Mouse (Mus musculus) kidney, postnatal 36 days (tissue): ENCODE results near the gene Lamtor2.
A peak's percentile ranks its signal among the peaks of the same experiment; 100 is the strongest.

ENCODE experiments used
- DNase-seq, 2 experiments: peaks; one replicate each; pipeline ENCODE4 v3.0.0; 2021 to 2022; ENCODE audit warnings: mixed read lengths in 2 of 2

Lamtor2 gene

DNA sequence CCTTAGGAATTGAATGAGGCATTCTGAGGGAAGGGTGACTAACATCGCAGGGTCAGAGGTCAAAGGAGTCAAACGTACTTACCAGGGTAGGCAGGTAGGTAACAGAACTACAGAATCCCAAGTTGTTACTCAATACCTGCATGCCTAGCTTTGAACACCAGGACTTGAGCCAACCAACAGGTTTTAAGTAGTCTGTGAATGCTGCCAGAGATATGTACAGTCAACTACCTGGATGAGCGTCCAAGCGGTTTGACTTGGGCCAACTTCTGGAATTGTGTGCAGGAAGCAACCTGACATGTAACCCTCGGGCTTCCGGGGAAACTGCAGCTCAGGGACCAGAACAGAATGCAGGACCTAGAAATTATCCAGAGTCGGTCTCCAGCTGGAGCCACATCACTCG lies 29.8 kb downstream of the Lamtor2 start:
- no peak for DNase-seq

DNA sequence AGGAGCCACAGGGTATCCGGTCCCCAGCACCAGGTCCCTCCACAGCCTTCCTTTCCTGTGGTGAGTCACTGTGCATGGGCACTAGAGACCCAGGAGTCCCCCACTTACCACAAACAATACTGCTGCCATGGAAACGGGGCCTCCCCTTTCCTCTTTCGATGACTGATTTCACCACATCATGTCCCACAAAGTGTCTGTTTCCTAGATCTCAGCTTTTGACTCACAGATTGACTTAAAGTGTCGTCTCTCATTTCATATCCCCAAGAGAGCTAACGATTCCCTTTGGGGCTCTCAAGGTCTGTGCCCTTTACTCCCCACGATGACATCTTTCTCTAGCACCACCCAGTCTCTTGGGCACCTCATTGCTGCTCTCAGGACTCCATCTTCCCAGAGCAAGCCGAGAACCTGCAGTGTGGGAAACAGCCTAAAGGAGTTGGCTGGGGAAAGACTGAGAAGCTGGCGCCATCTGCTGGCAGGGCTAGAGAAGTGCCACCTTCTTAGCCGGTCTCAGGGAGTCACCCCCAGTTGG lies 31.0 kb downstream of the Lamtor2 start:
- DNase-seq: peak; percentile 59 to 77

DNA sequence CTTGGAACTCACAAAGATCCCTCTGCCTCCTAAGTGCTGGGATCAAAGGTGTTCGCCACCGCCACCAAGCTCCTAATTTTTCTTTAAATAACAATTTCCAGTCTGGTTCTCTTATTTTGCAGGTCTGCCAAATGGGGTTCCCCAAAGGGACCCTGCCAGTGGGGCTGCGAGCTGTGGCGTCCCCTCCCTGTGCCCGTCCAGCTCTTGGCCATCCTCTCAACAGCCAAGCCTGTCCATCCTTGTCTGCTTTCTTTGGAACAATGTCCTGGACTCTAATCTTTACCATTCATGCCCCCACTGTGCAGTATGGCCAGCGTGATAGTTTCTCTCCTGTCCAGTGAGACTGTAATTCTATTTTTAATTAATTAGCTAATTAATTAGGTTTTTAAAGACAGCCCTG lies 31.7 kb downstream of the Lamtor2 start:
- no peak for DNase-seq

DNA sequence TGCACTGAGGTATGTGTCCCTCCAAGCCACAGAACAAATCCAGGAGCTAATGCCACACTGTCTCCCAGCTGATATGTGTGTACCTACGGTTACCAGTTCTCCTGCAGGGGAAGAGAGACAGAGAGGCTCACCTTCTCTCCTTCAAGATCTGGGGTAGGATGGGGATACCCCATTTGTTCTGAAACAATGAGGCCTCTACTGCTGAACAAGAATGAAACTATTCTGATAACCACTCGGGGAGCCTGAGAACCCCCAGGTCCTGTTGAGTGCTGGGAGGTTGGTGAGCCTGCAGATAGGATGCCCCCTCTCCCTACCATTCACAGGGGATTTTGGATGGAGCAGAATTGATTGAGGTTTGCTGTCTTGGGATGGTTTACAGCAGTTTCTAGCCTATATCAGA lies 32.8 kb downstream of the Lamtor2 start:
- no peak for DNase-seq

DNA sequence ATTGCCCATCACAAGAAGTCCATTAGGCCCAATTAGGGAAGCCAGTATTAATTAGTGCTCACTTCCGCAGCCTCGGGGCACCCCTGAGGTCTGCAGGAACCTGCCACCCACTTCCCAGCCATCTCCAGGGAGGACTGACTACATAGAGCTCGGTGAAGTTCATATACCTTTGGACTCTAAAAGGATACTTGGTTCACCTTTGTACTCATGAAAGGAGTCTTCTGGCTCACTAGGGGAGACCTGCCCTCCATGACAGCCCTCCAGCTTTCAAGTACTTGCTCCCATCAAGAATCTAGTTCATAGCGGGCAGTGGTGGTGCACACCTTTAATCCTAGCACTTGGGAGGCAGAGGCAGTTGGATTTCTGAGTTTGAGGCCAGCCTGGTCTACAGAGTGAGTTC lies 34.5 kb downstream of the Lamtor2 start:
- DNase-seq: no peak

DNA sequence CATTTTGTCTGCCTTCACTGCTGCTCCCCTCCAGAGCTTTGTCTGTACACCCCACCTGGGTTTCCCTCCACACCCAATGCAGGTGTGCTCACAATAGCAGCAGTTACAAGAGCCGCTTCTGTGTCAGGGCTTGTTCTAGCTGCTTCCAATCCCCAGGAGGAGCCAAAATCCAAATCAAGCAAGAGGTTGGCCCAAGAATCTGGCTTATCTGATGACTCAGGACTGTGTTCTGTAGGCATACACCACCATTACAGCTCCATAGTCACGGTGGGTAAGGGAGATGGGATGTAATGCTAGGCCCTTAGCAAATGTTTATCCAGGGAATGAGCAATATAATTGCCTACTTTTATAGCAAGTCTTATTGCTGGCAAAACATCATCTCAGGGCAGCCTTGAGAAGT lies 36.5 kb downstream of the Lamtor2 start:
- no peak for DNase-seq

DNA sequence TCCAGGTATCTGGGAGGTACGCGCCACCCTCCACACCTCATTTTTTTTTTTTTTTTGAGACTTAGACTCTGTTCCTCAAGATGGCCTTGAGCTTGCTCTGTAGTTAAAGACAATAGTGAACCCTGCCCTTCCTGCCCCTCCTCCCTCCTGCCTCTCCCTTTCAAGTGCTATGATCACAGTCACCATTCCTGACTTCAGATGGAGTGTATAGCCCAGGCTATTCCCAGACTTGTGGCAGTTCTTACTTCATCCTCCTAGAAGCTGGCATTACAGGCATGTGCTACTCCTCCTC lies 37.8 kb downstream of the Lamtor2 start:
- no peak for DNase-seq

DNA sequence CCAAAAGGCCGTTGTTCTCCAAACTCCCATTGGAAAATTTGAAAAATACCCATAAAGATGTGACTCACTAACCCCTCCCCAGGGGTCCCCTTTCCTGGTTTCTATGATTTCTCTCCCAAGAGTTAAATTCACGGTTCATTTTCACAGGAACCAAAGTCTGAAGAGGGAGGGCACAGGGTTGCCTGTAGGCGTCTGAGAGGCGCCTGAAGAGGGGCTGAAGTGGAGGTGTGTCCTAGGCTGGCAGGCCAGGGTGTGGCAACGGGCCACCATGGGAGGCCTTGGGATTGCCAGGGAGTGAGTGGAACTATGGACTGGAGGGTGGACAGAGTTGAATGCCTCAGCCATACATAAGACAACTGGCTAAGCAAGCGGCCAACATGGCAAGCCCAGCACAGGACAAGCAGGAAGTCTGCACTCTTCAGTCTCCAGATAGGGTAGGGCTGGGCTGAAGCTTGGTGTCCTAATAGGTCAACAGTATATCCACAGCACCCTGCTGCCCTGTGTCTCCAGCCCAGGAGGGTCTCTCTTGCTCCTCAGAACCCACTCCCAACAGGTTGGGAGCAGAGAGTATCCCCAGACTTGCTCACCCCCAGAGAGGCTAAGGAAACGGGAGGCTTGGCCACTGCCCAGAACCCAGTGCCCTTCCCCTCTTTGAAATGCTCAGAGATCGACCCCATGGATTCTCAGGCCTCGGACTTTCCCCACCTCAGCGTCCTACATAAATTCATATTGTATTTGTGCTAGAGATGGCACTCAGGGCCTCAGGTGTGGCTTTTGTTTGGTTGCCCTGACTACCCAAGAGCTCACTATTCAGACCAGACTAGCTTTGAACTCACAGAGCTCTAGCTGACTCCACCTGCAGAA lies 38.4 kb downstream of the Lamtor2 start:
- DNase-seq: no peak

DNA sequence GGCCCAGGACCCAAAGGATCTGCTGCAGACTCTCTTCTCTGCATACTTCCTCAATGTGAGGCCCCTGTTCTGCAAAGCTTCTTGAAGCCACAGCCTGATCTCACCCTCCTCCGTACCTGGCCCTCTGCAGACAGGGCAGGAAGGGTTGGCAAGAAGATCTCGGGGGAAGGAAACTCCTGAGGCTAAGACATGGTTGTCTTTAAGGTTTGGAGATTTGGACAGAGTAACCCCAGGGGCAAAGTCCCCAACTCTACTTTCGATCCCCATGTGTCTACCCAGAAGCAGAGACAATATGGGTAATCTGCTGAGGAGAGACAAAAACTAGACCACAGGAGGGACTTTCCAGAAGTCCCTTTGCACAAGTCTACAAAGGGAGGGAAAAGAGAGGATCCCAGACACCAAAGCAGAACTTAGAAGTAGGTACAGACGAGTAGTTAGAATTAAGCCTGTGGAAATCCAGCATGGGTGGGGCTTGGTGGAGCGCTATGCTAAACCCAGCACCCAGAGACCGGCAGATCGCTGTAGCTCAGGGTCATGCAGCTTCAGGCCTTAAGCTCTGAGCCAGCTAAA lies 39.2 kb downstream of the Lamtor2 start:
- no peak for DNase-seq

DNA sequence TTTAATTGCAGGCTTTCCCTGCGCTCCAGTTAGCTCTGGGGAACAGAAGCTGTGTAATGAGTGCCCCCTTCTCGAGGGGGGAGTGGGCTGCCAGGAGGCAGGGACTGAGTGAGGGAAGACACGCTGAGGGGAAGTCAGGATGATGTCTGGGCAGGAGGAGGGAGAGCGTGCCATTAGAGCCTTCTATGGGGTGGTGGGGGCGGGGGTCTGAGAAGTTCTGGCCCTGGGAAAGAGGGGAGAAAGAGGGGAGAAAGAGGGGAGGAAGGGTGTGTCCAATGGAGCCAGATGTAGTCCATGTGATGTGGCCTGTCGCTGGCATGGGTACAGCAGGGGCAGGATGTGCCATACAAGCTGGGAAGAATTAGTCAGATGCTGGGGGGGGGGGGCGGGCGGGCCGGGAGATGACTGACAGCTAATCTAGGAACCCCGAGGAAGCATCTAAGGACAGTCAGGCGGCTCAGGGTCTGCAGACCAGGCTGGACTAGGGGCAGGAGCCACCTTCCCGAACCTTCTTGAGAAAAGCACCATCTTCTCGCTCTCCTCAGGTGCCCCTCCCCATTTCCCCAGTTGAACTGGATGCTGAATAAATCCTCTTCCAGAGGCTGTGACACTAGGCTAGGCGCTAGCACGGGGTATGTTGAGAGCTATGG lies 39.9 kb downstream of the Lamtor2 start:
- DNase-seq: no peak

DNA sequence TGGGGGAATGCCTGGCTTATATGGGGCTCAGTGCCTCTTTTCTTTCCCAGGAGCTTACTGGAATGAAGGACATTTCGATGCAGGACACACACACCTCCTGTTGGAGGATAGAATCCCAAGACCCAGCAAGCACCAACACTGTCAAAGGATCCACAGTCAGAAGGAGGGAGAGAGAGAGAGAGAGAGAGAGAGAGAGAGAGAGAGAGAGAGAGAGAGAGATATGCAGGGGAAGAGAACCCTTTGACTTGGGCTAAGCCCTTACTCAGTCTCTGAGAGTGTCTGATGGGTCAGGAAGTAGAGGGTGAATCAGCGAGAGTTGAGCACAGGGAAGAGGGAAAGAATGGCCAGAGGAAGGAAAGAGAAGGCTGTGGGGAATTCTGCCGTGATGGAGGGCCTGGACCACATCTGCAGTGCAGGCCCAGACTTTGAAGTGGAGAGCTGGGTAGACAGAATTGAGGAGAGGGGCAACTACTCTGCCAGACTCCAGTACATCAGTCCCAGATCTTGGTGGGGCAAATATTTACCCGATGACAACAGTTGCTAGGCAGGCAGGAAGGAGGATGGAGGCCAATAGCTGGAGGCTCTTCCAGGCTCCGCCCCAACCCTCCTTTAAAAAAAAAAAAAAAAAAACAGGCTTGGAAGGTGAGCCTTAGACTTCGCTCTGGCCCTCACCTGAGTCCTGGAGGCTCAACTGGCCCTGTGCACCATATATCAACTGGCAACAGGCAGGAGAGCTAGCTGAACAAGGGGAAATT lies 40.6 kb downstream of the Lamtor2 start:
- no peak for DNase-seq

DNA sequence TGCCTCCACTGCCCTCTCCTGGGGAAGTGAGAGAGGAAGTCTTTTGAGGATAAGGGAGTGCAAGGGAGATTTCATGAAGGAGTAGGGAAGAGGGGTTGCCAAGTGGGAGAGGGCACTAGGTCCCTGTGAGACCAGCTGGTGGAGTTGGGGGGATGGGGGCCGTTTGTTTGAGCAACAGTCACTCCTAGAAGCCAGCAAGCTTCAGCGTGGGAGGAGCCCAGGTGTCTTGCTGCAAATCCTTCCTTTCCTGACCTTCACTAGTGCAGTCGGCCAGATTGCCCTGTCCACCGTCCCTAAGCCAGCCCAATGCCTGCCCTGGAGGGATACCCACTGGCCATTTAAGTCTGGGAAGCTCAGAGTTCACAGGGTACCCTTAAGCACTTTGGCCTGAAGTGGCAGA lies 41.3 kb downstream of the Lamtor2 start:
- DNase-seq: no peak

DNA sequence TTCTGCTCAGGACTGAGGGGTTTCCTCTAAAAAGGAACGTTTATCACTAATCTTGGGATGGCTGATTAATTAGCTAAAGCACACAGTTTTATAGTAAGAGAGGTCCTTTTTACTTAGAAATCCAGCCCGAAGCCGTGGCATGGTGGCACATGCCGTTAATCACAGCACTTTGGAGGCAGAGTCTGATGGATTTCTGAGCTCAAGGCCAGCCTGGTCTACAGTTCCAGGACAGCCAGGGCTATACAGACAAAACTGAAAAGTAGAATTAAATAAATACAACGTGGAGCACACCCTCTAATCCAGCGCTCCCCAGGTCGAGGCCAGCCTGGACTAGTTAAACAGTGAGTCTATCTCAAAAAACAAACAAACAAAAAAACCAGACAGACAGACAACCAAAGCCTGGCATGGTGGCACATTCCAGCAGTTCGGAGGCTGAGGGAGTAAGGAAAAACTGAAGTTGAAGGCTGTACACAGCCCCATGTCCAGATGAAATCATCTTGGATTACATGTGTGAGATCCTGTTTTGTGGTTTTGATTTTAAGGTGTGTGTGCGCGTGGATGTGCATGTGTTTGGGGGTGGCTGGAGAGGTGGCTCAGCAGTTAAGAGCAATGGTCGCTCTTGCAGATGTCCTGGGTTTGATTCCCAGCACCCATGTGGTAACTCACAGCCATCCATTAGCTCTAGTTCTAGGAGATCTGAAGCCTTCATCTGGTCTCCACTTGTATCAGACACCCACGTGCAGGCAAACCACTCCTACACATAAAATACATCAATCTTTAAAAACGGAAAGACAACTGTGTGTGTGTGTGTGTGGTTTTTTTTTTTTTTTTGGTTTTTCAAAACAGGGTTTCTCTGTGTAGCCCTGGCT lies 42.2 kb downstream of the Lamtor2 start:
- no peak for DNase-seq

DNA sequence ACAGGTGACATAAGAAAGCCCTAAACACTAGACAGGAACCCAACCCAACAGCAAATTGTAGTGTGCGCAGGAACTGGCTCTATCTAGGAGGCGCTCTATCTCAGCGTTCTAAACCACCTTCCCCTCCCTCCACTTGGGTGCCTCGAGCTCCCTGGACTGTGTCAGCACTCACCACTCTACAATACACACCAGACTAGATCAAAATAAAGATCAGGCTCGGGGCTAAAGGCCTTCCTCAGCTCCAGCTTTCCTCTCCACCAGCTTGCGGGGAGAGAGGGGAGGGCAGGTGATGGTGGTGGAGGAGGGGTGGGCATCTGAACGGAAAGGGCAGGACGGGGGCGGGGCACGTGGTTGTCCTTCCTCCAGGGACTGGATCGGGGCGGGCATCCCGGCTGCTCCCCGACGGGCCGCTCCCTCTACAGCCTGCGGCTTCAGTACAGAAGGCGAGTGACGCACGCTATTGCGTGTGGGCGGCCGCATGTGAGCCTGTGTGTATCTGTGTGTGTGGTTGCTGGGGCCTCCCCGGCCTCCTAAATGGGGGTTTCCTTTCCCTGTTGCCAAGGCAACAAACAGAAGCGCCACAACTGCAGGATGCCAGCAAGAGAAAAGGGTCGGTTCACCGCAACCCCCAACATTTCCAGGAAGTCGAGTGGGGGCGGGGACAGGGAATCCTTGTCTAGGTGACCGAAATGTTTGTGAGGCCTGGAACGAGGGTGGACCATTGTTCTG lies 43.0 kb downstream of the Lamtor2 start, which contains the start of gene Lmna:
Lmna (minus strand) TSS at position 265 of the 729 bp plus-strand sequence.
- peak; percentile 97 to 99 for DNase-seq

DNA sequence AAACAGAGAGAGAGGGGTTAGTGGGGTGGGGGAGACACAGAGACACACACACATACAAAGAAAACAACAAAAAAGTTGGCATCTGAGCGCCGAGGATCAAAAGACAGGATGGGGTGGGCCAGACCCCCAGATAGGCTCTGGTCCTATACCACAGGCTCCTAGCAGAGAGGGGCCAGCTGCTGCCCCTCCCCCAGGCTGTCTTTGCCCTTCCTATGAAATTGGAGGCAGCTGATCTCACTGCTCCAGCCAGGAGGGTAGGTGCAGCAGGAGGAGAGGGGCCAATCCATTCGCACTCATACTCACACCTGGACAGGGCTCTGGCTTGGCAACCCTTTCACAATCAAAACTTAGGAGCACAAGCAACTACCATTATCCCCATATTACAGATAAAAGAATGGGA lies 43.6 kb downstream of the Lamtor2 start:
- DNase-seq: no peak

DNA sequence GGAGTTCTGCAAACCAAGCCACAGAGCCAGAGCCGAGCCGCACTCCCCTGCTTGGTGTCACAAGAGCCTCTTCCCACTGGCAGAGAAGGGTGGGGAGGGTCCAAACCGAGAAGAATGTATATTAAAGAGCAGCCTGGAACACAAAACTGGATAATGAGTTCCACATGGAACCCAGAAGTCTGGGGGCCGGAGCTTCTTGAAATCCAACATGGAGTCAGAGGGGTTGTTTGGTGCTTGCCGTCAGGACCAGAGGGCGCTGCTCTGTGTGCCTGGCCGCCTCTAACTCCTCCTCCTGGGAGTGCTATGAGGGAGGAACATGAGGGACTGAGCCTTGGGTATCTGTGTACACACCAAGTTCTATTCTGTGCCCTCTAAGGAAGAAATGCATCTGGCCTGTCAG lies 47.1 kb downstream of the Lamtor2 start:
- no peak for DNase-seq

DNA sequence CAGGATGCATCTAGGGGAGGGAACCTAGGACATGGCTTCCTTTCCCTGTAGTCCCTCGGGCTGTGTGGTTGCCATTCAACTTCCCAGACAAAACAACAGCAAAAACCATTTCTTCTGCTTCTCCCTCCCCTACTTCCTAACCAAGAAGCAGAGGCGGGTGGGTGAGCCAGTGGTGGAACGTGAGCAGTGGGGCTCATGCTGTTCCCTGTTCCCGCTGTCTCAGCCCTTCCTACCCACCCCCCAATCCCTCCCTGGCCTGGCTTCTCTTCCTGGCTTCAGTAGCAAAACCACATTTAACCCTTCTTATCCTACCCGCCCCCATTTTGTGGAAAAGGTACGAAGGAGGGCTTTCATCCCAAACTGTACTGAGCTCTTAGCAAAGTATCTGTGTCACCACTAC lies 47.8 kb downstream of the Lamtor2 start:
- no peak for DNase-seq

DNA sequence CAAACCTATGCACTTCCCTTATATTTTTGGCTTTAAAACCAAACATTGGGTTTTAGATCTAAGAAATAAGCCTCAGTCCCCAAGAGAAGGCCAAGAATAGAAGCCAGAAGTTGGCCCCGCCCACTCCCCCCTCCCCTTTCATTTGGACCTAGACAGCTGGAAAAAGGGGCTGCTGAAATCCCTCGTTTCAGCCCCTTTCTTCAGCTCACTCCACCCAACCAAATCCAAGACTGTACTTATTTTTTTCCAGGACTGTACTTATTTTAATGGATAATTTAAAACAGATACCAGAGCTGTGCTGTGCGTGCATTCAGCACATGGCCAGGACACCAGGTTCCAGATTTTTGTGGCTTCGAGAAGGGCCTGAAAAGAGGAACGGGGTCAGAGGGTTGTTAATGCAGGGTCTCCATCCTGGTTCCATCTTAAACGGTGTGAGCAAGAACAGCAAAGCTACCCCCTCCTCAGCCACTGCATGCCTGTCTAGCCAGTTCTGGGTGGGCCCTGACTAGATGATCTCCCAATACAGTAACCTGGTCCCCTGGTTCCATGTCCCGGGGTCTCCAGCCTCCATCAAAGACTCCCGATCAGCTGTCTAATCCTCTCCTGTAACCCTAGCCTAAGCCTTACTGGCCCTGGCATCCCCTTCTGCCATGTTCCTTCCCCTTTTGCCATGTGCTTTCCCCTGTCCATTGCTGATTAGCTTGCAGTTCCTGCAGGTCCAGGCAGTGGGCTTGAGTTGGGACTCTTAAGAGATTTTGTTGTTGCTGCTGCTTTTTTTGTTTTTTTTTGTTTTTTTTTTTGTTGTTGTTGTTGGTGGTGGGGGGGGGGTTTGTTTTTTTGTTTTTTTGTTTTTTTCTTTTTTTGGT lies 48.8 kb downstream of the Lamtor2 start:
- DNase-seq: no peak

DNA sequence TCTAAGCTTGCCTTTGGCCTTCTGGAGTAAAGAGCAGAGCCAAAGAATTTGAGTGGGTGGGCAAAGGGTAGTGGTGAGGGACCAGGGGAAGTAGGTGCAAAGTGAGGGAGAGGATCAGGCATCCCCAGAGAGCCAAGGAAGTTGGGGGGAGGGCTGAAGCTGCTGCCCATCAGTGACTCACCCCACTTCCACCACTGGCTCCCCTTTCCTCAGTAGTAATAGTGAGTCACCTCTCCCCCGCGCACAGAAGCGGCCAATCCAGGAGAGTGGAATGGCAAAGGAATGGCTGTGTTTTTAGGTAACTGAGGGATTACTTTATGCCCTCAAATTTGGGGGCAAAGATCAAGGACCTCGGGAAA lies 49.4 kb downstream of the Lamtor2 start:
- no peak for DNase-seq

DNA sequence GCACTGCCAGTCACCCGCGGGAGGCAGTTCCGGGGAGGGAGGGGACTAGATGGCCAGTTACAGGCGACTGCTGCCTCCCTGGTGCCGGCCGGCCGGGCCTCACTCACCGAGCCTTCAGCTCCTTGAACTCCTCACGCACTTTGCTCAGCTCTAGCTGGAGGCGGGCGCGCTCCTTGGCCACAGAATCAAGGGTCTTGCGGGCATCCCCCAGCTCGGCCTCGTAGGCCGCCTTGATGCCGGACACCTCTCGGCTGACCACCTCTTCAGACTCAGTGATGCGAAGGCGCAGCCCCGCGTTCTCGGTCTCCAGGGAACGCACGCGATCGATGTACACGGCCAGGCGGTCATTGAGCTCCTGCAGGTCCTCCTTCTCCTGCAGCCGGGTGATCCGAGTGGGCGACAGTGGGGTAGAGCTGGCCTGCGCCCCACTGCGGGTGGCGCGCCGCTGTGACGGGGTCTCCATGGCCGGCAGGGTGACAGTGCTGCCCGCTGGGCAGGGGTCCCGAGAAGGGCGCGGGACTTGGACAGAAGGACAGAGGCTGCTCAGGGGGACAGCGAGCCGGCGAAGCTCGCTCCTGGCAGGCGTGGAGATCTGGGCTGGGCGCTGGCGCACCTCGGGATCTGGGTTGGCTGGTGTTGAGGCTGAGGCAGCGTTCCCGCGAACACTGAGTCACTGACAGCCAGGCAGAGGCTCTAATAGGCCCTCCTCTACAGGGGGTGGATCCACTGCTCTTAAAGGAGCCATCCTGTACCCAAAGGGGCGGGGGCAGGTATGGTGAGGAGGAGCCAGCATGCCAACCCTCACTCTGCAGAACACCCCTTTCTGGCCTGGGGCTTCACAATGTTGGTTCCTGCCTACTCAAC lies 50.0 kb downstream of the Lamtor2 start:
- peak; percentile 93 for DNase-seq
